Mouse (Mus musculus) ES-E14 (cell line): Measurements from ENCODE around the gene Ttc17.

Experiments
- HCFC1 ChIP-seq: IDR thresholded peaks from 2 replicates; pipeline ENCODE4 v1.6.1; 2012; ENCODE audit warnings: low read length, inconsistent platforms, borderline replicate concordance; ENCODE audit not compliant: insufficient read depth
- ZC3H11A ChIP-seq: IDR thresholded peaks from 2 replicates; pipeline ENCODE4 v1.6.1; 2012; ENCODE audit warnings: low read depth, mild to moderate bottlenecking, inconsistent platforms, low read length, borderline replicate concordance

- TF ChIP-seq ZC3H11A (no peak), HCFC1 (no peak)
Observed at GRCm38 (mm10) chr2:94387846-94388245, 18.6 kb downstream of the Ttc17 start.
